ENCODE assay signal across 23 mouse cellular contexts in genomic region chr14:59104006-59104605, GRCm38 (mm10). TPM values are rescaled to one million over a fixed set of nuclear protein-coding genes. Genes with fewer than 3 reads are reported as not detected.
DNase-seq lines count a peak whose midpoint lies in the region; ATAC-seq and TF ChIP-seq lines count a peak whose summit lies in the region.
"Had no signal": no experiment of that assay in that cellular context is flagged by ENCODE, and none has a peak within 500 bp of the region (broad histone marks: within the 10 kb centered on the region; RNA-seq: fewer than 3 reads in every experiment).

No protein-coding gene starts in this region.

- 17% methylated on average over 10 of the region's 10 CpGs for WGBS in heart, embryonic 10.5 days
- 32% methylated on average over 10 of the region's 10 CpGs for WGBS in heart, adult 2 months
- 11% methylated on average over 10 of the region's 10 CpGs for WGBS in lung, embryonic 14.5 days
- WGBS in forebrain, embryonic 14.5 days, result 34% methylated on average over 10 of the region's 10 CpGs

- H3K4me1 ChIP-seq in heart, embryonic 10.5 days, result peaks cover 15% of the 10 kb centered on the region
- no peaks in the 10 kb centered on the region for H3K4me1 ChIP-seq in heart, adult 2 months (ENCODE audit: control insufficient read depth, insufficient read depth, low read length)
- H3K4me1 ChIP-seq in lung, embryonic 14.5 days (ENCODE audit: insufficient read depth), result no peaks in the 10 kb centered on the region
- H3K4me1 ChIP-seq in forebrain, embryonic 14.5 days (ENCODE audit: control insufficient read depth, insufficient read depth, low read length), result no peaks in the 10 kb centered on the region
- H3K4me1 ChIP-seq: embryonic facial prominence, embryonic 13.5 days; neural tube, embryonic 12.5 days had no signal

- no peak for DNase-seq in heart, embryonic 10.5 days (ENCODE audit: low spot score)
- DNase-seq in heart, adult 2 months, result no peak
- peak; percentile 37 for DNase-seq in lung, embryonic 14.5 days
- DNase-seq in lung, postnatal 10 days, result no peak
- DNase-seq in embryo, embryonic 11.5 days (ENCODE audit: low read depth, low spot score), result peak; percentile 20
- DNase-seq in mesoderm, embryonic 11.5 days (ENCODE audit: low read depth, low spot score), result peak; percentile 72
- DNase-seq in forebrain, embryonic 14.5 days (ENCODE audit: low spot score), result no peak
- DNase-seq: cerebellum, postnatal 10 days; gastrocnemius, postnatal 36 days; heart, postnatal 4 days; liver; liver, postnatal 0 days; right cerebral cortex, postnatal 4 days; thymus, postnatal 25 days had no signal

- no peak overlapping the region for H3K9ac ChIP-seq in heart, adult 2 months (ENCODE audit: low read depth, low read length)
- no peak overlapping the region for H3K9ac ChIP-seq in lung, embryonic 14.5 days
- no peak overlapping the region for H3K9ac ChIP-seq in forebrain, embryonic 14.5 days (ENCODE audit: low read length)
- H3K9ac ChIP-seq: embryonic facial prominence, embryonic 13.5 days; heart, embryonic 13.5 days; liver, postnatal 0 days; neural tube, embryonic 12.5 days had no signal

- H3K36me3 ChIP-seq in heart, embryonic 10.5 days, result no peaks in the 10 kb centered on the region
- H3K36me3 ChIP-seq in heart, adult 2 months (ENCODE audit: control insufficient read depth, insufficient read depth, low read length), result no peaks in the 10 kb centered on the region
- H3K36me3 ChIP-seq in lung, embryonic 14.5 days (ENCODE audit: insufficient read depth), result no peaks in the 10 kb centered on the region
- no peaks in the 10 kb centered on the region for H3K36me3 ChIP-seq in forebrain, embryonic 14.5 days (ENCODE audit: control insufficient read depth, insufficient read depth, low read length)
- H3K36me3 ChIP-seq: embryonic facial prominence, embryonic 13.5 days; heart, embryonic 13.5 days; neural tube, embryonic 12.5 days had no signal

- no peaks in the 10 kb centered on the region for H3K9me3 ChIP-seq in heart, embryonic 10.5 days
- H3K9me3 ChIP-seq in lung, embryonic 14.5 days (ENCODE audit: low read depth, low read length), result no peaks in the 10 kb centered on the region
- no peaks in the 10 kb centered on the region for H3K9me3 ChIP-seq in forebrain, embryonic 14.5 days (replicated peaks; ENCODE audit: control insufficient read depth, low read length)
- H3K9me3 ChIP-seq: embryonic facial prominence, embryonic 13.5 days; heart, embryonic 13.5 days; neural tube, embryonic 12.5 days had no signal

- TF ChIP-seq CTCF in heart, adult 2 months (IDR thresholded peaks at IDR 0.05), result no peak
- no peak for TF ChIP-seq CTCF in lung, embryonic 14.5 days (IDR thresholded peaks at IDR 0.05; ENCODE audit: low read depth)

- no peak overlapping the region for H3K4me2 ChIP-seq in lung, embryonic 14.5 days
- H3K4me2 ChIP-seq in forebrain, embryonic 14.5 days (ENCODE audit: low read length), result no peak overlapping the region
- H3K4me2 ChIP-seq: embryonic facial prominence, embryonic 13.5 days; heart, embryonic 13.5 days; neural tube, embryonic 12.5 days had no signal

- no peak for TF ChIP-seq POLR2A in heart, adult 2 months (IDR thresholded peaks at IDR 0.05; ENCODE audit: insufficient read depth, low read depth, low read length)

- no peak for TF ChIP-seq EP300 in heart, adult 2 months (IDR thresholded peaks at IDR 0.05; ENCODE audit: insufficient read depth, low read depth, low read length)

- no peak overlapping the region for H3K4me3 ChIP-seq in heart, embryonic 10.5 days
- no peak overlapping the region for H3K4me3 ChIP-seq in heart, adult 2 months
- H3K4me3 ChIP-seq in lung, embryonic 14.5 days (ENCODE audit: low read depth, low read length), result no peak overlapping the region
- no peak overlapping the region for H3K4me3 ChIP-seq in forebrain, embryonic 14.5 days (ENCODE audit: low read depth, low read length)
- H3K4me3 ChIP-seq: embryonic facial prominence, embryonic 13.5 days; heart, embryonic 13.5 days; neural tube, embryonic 12.5 days had no signal

- no peaks in the 10 kb centered on the region for H3K79me2 ChIP-seq in heart, adult 2 months (replicated peaks; ENCODE audit: control insufficient read depth, insufficient read depth, low read length)

- intact Hi-C loops in heart, adult 2 months (cut with DNase I), result no loop called here

- H3K27me3 ChIP-seq in heart, embryonic 10.5 days (ENCODE audit: insufficient read depth, poor library complexity, severe bottlenecking), result no peaks in the 10 kb centered on the region
- H3K27me3 ChIP-seq in heart, adult 2 months (ENCODE audit: control insufficient read depth, insufficient read depth, low read length), result no peaks in the 10 kb centered on the region
- H3K27me3 ChIP-seq in lung, embryonic 14.5 days (ENCODE audit: insufficient read depth, low read length), result no peaks in the 10 kb centered on the region
- no peaks in the 10 kb centered on the region for H3K27me3 ChIP-seq in forebrain, embryonic 14.5 days (replicated peaks; ENCODE audit: control insufficient read depth, insufficient read depth, low read length)
- H3K27me3 ChIP-seq: embryonic facial prominence, embryonic 13.5 days; heart, embryonic 13.5 days; neural tube, embryonic 12.5 days had no signal

- ATAC-seq in lung, embryonic 14.5 days (ENCODE audit: insufficient read depth), result no peak
- ATAC-seq in frontal cortex, adult (ENCODE audit: low TSS enrichment), result no peak
- ATAC-seq in forebrain, embryonic 14.5 days, result no peak
- ATAC-seq: inflammation-experienced regulatory T-cells, adult 6 months; liver, postnatal 0 days had no signal

- H3K27ac ChIP-seq in heart, embryonic 10.5 days, result peak overlapping the region; percentile 42; the same call in 1 of the 2 replicates
- no peak overlapping the region for H3K27ac ChIP-seq in heart, adult 2 months
- H3K27ac ChIP-seq in lung, embryonic 14.5 days (ENCODE audit: low read depth), result no peak overlapping the region
- H3K27ac ChIP-seq in forebrain, embryonic 14.5 days (ENCODE audit: low read depth, low read length), result no peak overlapping the region
- H3K27ac ChIP-seq: embryonic facial prominence, embryonic 13.5 days; heart, embryonic 13.5 days; macrophage; neural tube, embryonic 12.5 days had no signal

RNA-seq across cellular contexts. Expression of gene 1700129C05Rik, which starts 38.6 kb away (rescaled TPM):
- polyA plus RNA-seq in heart, embryonic 10.5 days (2016; fragmentation: Nextera tagmentation; extraction: Ambion mirVana), result not detected in 2 replicates
- not detected for total RNA-seq in heart, adult 2 months (2021)
- 0.10 and 0.56 TPM in 2 replicates for polyA plus RNA-seq in heart, adult 2 months (2012; rRNA removed)
- polyA plus RNA-seq in lung, embryonic 14.5 days (2014; fragmentation: Nextera tagmentation; extraction: Ambion mirVana), result not detected in 2 replicates
- not detected in 2 replicates for polyA plus RNA-seq in forebrain, embryonic 14.5 days (2014; fragmentation: Nextera tagmentation; extraction: Ambion mirVana)
- total RNA-seq: gastrocnemius, postnatal 36 days; heart, postnatal 4 days; layer of hippocampus, postnatal 10 days; left cerebral cortex, postnatal 10 days; midbrain, postnatal 0 days had no signal
- polyA plus RNA-seq: embryonic facial prominence, embryonic 13.5 days; heart, embryonic 13.5 days; inflammation-experienced regulatory T-cells, adult 6 months; liver, postnatal 0 days; macrophage; midbrain, postnatal 0 days; neural tube, embryonic 12.5 days had no signal

Comparison
In these comparisons a context has a peak if more than half of its experiments do, and no peak if none do; other contexts are left out.
1. DNase-seq: peak in lung, embryonic 14.5 days (single experiment), embryo, embryonic 11.5 days (single experiment) and mesoderm, embryonic 11.5 days (single experiment); none in heart, embryonic 10.5 days (single experiment), heart, adult 2 months (0 of 2), lung, postnatal 10 days (single experiment) and forebrain, embryonic 14.5 days (single experiment).